Mouse (Mus musculus): ENCODE results near the gene Gcgr. TPM values are rescaled to one million over a fixed set of nuclear protein-coding genes. Genes with fewer than 3 reads are reported as not detected.

Gcgr gene
- total and polyA plus RNA-seq, 2 experiments from 2014 or later, result 0.17 to 0.60 TPM

- TF ChIP-seq CTCF (IDR thresholded peaks at IDR 0.05), result no peak
- ATAC-seq (ENCODE audit: low FRiP score) (no peak), DNase-seq (ENCODE audit: low spot score) (no peak)
- Histone ChIP-seq H3K4me1 (ENCODE audit: insufficient read depth, low read length) (peaks cover 10% of the 10 kb centered on the region), H3K4me3 (ENCODE audit: low read depth, low read length) (no peak overlapping the region), H3K4me2 (ENCODE audit: low read depth, low read length, poor library complexity, severe bottlenecking) (no peak overlapping the region), H3K36me3 (ENCODE audit: insufficient read depth, low read length) (peaks cover 26% of the 10 kb centered on the region), H3K9ac (replicated peaks; ENCODE audit: low read length, poor library complexity, severe bottlenecking) (no peak overlapping the region), H3K27me3 (ENCODE audit: insufficient read depth, low read length) (no peaks in the 10 kb centered on the region), H3K9me3 (ENCODE audit: low read length) (no peaks in the 10 kb centered on the region), H3K27ac (ENCODE audit: low read depth, low read length) (no peak overlapping the region)
- 92% methylated on average over 3 of the region's 3 CpGs for WGBS
Measured at GRCm38 (mm10) chr11:120576365-120576981, 46.0 kb downstream of the Gcgr start.

- peaks cover 26% of the 10 kb centered on the region for H3K36me3 ChIP-seq (ENCODE audit: insufficient read depth, low read length)
- peak; percentile 57 for DNase-seq (ENCODE audit: low spot score)
Measured at GRCm38 (mm10) chr11:120577211-120578023, 46.9 kb downstream of the Gcgr start.

GRCm38 (mm10) chr11:120578024-120578693 is 47.7 kb downstream of the Gcgr start:
- DNase-seq (ENCODE audit: low spot score) (no peak), ATAC-seq (ENCODE audit: low FRiP score) (no peak)
- Histone ChIP-seq H3K9ac (replicated peaks; ENCODE audit: low read length, poor library complexity, severe bottlenecking) (no peak overlapping the region), H3K4me3 (ENCODE audit: low read depth, low read length) (no peak overlapping the region), H3K4me1 (ENCODE audit: insufficient read depth, low read length) (peaks cover 5% of the 10 kb centered on the region), H3K27me3 (ENCODE audit: insufficient read depth, low read length) (no peaks in the 10 kb centered on the region), H3K9me3 (ENCODE audit: low read length) (no peaks in the 10 kb centered on the region), H3K4me2 (ENCODE audit: low read depth, low read length, poor library complexity, severe bottlenecking) (no peak overlapping the region), H3K36me3 (ENCODE audit: insufficient read depth, low read length) (peaks cover 26% of the 10 kb centered on the region), H3K27ac (ENCODE audit: low read depth, low read length) (no peak overlapping the region)
- 87% methylated on average over 10 of the region's 10 CpGs for WGBS
- TF ChIP-seq CTCF (IDR thresholded peaks at IDR 0.05), result no peak

More at GRCm38 (mm10) chr11:120577211-120578023, 46.9 kb downstream of the Gcgr start:
- Histone ChIP-seq H3K4me1 (ENCODE audit: insufficient read depth, low read length) (peaks cover 5% of the 10 kb centered on the region), H3K4me3 (ENCODE audit: low read depth, low read length) (no peak overlapping the region), H3K9ac (replicated peaks; ENCODE audit: low read length, poor library complexity, severe bottlenecking) (no peak overlapping the region), H3K4me2 (ENCODE audit: low read depth, low read length, poor library complexity, severe bottlenecking) (no peak overlapping the region), H3K27ac (ENCODE audit: low read depth, low read length) (no peak overlapping the region), H3K27me3 (ENCODE audit: insufficient read depth, low read length) (no peaks in the 10 kb centered on the region), H3K9me3 (ENCODE audit: low read length) (no peaks in the 10 kb centered on the region)
- TF ChIP-seq CTCF (IDR thresholded peaks at IDR 0.05), result peak; percentile 67
- WGBS, result 78% methylated on average over 7 of the region's 7 CpGs
- ATAC-seq (ENCODE audit: low FRiP score), result no peak

GRCm38 (mm10) chr11:120578694-120579243 is 48.3 kb downstream of the Gcgr start:
- no peak overlapping the region for H3K4me3 ChIP-seq (ENCODE audit: low read depth, low read length)
- no peak overlapping the region; the same call in 1 of the 2 replicates for H3K27ac ChIP-seq (ENCODE audit: low read depth, low read length)
- no peaks in the 10 kb centered on the region for H3K9me3 ChIP-seq (ENCODE audit: low read length)
- ATAC-seq (ENCODE audit: low FRiP score) (no peak), DNase-seq (ENCODE audit: low spot score) (no peak)
- H3K36me3 ChIP-seq (ENCODE audit: insufficient read depth, low read length), result peaks cover 26% of the 10 kb centered on the region
- 85% methylated on average over 11 of the region's 11 CpGs for WGBS
- TF ChIP-seq CTCF (IDR thresholded peaks at IDR 0.05), result no peak
- no peak overlapping the region for H3K9ac ChIP-seq (replicated peaks; ENCODE audit: low read length, poor library complexity, severe bottlenecking)
- no peak overlapping the region for H3K4me2 ChIP-seq (ENCODE audit: low read depth, low read length, poor library complexity, severe bottlenecking)
- H3K27me3 ChIP-seq (ENCODE audit: insufficient read depth, low read length), result no peaks in the 10 kb centered on the region
- H3K4me1 ChIP-seq (ENCODE audit: insufficient read depth, low read length), result peaks cover 5% of the 10 kb centered on the region

GRCm38 (mm10) chr11:120579316-120580107 is 49.0 kb downstream of the Gcgr start:
- Histone ChIP-seq H3K27me3 (ENCODE audit: insufficient read depth, low read length) (no peaks in the 10 kb centered on the region), H3K9ac (replicated peaks; ENCODE audit: low read length, poor library complexity, severe bottlenecking) (no peak overlapping the region), H3K36me3 (ENCODE audit: insufficient read depth, low read length) (peaks cover 26% of the 10 kb centered on the region), H3K4me1 (ENCODE audit: insufficient read depth, low read length) (peaks cover 5% of the 10 kb centered on the region), H3K9me3 (ENCODE audit: low read length) (no peaks in the 10 kb centered on the region), H3K4me3 (ENCODE audit: low read depth, low read length) (peak overlapping the region; percentile 96), H3K27ac (ENCODE audit: low read depth, low read length) (peak overlapping the region; percentile 96; the same call in 1 of the 2 replicates), H3K4me2 (ENCODE audit: low read depth, low read length, poor library complexity, severe bottlenecking) (peak overlapping the region; percentile 95)
- ATAC-seq (ENCODE audit: low FRiP score) (no peak), DNase-seq (ENCODE audit: low spot score) (peak; percentile 70)
- WGBS, result 62% methylated on average over 15 of the region's 15 CpGs
- TF ChIP-seq CTCF (IDR thresholded peaks at IDR 0.05), result peak; percentile 96
